Mouse (Mus musculus): ENCODE results near the gene Prr7.

Prr7 gene

GRCm38 (mm10) chr13:55448131-55448530 is 15.9 kb upstream of the Prr7 start:
- no peak for DNase-seq (ENCODE audit: low spot score in 2 of 2)

- no peak for DNase-seq (ENCODE audit: low spot score in 2 of 2)
Measured at GRCm38 (mm10) chr13:55449205-55449604, 14.9 kb upstream of the Prr7 start.

- no peak for DNase-seq (ENCODE audit: low spot score in 2 of 2)
Measured at GRCm38 (mm10) chr13:55449679-55450441, 14.2 kb upstream of the Prr7 start.

GRCm38 (mm10) chr13:55450511-55450980 is 13.5 kb upstream of the Prr7 start:
- peak in 1 of 2 experiments; percentile 30 for DNase-seq (ENCODE audit: low spot score in 2 of 2)

GRCm38 (mm10) chr13:55451296-55451695 is 12.8 kb upstream of the Prr7 start:
- no peak for DNase-seq (ENCODE audit: low spot score in 2 of 2)

GRCm38 (mm10) chr13:55451785-55452549 is 12.1 kb upstream of the Prr7 start:
- no peak for DNase-seq (ENCODE audit: low spot score in 2 of 2)

GRCm38 (mm10) chr13:55462965-55463364 is 1.1 kb upstream of the Prr7 start:
- DNase-seq (ENCODE audit: low spot score in 2 of 2) = no peak

DNA sequence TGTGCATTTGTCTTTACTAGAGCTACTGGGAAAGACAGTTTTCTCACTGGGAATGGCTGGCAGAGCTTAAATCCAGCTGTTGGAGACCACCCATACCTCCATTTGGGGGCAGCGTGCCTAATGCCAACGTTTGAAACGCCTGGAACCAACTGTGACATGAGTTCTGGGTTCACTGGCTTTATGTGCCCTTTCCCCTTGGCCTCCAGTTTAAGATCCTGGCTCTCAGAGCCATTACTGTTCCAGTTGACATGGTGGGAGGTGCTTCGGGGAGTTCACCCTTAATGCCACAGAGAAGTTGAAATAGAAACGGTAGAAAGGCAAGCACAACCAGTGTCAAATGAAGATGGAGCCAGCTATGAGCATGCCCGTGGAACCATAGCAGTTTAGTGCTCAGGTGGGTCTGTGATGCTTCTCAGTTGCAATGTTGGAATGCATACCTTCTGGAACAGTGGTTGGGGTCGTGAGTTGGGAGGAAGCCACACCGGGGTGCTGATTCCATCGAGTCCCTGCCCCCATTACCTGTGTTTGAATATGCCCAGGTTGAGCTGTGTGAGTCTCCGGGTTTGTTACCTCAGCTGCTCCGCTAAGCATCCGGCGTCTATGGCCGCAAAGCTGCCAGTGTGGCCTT is 554 bp upstream of the Prr7 start:
- no peak for DNase-seq (ENCODE audit: low spot score in 2 of 2)

DNA sequence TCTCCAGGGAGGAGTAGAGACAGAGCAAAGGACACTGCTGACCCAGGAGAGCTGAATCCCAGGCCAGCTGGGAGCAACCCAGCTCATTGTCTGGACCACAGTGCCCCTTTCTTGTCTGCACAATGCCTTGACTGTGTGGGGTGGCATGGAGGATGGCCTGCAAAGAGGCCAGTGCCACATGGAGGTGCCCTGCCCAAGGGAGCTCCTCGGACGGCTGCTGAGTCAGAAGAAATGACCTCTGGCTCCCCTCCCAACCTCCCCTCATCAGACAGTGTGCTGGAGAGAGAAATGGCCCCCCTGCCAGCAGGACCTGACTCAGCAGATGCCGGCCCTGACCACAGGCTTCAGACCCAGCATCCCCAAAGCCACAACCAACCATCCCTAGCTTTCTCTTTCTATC is 1.1 kb downstream of the Prr7 start:
- no peak for DNase-seq (ENCODE audit: low spot score in 2 of 2)

- no peak for DNase-seq (ENCODE audit: low spot score in 2 of 2)
Measured at GRCm38 (mm10) chr13:55465830-55466440, 1.9 kb downstream of the Prr7 start.

DNA sequence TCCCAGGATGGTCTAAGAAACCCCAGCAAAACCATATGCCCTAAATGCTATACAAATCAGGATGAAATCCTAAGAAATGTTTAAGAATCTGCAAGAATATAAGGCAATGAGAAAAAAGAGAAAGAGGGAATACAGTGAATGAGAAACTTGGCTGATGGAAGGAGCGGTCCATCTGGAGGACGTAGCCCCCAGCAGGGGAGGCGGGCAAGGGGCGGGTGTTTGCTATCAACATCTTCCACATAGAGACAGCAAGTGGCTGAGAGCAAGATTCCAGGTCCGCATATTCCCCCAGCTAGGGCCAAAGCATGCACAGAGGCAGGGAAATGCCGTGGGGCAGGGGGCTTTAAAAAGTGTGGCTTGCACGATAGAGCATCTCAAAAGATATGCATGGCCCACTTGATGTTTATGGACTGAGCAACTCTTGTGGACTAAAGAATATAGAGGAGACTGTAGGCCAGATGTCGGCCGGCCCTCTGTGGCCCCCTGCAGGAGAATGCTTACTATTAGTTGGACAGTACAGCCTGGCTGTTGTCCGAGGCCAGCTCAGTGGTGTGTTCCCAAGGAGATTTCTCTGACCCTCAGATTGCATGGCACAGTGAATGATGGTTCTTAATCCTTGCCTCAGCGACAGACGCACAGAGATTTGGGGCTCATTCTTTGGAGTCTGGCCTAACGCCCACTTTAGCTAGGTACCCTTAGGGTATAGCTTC is 4.9 kb downstream of the Prr7 start:
- DNase-seq (ENCODE audit: low spot score in 2 of 2) = no peak

- no peak for DNase-seq (ENCODE audit: low spot score in 2 of 2)
Measured at GRCm38 (mm10) chr13:55470372-55470771, 6.3 kb downstream of the Prr7 start.

DNA sequence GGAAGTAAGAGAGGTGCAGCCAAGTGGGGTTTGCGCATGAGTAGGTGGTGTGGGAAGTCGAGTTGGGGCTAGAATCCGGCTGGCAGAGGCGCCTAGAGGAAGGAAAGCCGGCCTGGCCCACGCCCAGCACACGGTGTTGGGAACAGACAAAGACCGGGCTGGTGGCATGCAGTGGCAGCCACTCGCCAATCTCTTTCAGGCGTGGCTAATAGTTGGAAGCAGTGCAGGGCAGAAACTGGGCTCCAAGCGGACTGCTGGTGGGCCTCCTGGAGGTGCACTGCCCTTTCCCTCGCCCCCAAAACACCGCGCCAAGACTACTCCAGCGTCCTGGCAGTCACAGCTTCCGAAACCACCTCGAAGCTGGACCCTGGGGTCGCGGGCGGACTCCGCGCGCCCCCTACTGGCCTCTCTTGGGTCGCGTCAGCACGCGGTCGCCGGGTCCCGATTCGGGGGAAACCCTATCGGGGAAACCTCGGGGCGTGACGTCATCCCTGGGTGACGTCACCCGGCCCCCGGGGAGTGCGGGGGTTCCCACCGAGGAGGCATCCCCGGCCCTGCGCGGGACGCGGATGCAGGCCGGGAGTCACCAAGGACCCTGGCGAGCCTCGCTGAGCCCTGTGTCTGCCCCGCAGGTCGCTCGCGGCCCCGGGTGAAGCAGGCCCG is 7.2 kb downstream of the Prr7 start:
- peak in 1 of 2 experiments; percentile 79 for DNase-seq (ENCODE audit: low spot score in 2 of 2)

DNA sequence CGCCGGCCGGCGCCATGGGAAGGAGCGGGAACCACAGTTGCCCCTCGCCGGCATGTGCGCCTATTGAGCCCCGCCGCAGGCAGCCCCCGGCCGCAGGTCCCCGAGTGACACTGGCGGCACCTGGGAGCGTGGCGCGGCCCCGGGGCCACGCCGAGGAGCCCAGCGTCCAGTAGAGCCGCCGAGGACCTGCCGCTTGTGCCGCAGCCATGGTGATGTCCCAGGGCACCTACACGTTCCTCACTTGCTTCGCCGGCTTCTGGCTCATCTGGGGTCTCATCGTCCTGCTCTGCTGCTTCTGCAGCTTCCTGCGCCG is 7.7 kb downstream of the Prr7 start:
- no peak for DNase-seq (ENCODE audit: low spot score in 2 of 2)

DNA sequence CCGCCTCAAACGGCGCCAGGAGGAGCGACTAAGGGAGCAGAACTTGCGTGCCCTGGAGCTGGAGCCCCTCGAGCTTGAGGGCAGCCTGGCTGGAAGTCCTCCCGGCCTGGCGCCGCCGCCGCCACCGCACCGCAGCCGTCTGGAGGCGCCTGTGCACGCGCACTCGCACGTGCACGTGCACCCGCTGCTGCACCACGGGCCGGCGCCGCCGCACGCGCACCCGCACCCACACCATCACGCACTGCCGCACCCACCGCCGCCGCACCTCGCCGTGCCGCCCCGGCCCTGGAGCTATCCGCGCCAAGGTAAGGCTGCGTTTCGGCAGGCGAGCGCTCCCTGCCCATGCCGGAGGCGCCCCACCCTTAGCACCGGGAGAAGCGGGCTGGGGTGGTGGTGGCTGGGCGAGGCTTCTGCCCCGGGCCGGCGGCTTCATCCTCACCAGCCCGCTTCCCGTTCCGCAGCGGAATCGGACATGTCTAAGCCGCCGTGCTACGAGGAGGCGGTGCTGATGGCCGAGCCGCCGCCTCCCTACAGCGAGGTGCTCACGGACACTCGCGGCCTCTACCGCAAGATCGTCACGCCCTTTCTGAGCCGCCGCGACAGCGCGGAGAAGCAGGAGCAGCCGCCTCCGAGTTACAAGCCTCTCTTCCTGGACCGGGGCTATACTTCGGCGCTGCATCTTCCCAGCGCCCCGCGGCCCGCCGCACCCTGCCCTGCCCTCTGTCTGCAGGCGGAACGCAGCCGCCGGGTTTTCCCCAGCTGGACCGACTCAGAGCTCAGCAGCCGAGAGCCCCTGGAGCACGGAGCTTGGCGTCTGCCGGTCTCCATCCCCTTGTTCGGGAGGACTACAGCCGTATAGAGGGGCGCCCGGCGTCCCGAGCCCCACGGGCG is 8.3 kb downstream of the Prr7 start:
- DNase-seq (ENCODE audit: low spot score in 2 of 2) = peak in 1 of 2 experiments; percentile 64

DNA sequence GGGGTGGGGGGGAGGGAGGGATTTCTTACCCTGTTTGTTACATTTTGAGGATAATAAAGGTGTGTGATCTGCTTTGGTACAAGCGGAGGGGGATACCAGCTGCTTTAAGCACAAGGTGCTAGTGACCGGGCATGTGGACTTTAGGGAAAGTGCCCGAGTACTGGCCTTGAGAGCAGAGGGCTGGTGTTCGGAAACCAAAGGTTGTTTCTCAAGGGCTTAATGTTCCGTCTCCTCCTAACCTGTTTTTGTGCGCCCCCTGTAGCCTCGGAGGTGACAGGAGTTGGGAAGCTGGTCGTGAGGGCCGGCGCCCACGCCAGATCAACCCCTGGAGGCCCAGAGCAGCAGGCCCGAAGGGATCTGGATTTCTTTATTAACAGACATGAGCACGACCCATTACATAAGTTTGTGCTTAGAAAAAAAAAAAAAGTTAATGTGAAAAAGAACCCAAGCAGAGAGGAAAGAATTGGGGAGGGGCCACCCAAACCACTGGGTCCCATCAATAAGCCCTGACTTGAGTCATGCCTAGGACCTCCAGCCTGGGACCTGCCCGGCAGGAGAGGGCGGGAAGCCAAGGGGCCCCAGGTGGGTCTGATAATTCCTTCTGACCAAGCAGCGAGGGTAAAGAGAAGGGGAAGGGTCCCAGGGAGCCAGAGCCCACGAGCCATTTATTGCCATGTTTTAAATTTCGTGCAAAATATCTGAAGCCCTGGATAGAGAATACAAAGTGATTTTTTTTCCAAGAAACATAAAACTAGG is 9.2 kb downstream of the Prr7 start:
- DNase-seq (ENCODE audit: low spot score in 2 of 2) = no peak

DNA sequence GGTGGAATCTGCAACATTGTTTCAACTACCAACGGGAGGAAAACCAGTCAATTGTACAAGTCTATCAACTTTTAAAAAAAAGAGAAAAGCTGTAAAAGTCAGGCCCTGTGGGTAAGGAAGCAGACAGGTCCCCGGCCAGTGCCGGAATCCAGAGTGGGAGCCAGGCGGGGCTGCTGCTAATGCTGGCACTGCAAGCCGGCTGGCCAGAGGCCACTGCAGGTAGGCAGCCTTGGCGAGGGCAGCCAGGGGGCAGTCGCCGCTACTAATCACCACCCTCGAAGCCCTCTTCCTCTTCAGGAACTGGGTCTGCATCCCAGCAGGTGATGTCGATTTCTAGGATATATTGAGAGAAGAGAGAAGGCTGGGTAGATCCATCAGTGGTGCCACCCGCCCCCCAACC is 9.9 kb downstream of the Prr7 start:
- no peak for DNase-seq (ENCODE audit: low spot score in 2 of 2)

DNA sequence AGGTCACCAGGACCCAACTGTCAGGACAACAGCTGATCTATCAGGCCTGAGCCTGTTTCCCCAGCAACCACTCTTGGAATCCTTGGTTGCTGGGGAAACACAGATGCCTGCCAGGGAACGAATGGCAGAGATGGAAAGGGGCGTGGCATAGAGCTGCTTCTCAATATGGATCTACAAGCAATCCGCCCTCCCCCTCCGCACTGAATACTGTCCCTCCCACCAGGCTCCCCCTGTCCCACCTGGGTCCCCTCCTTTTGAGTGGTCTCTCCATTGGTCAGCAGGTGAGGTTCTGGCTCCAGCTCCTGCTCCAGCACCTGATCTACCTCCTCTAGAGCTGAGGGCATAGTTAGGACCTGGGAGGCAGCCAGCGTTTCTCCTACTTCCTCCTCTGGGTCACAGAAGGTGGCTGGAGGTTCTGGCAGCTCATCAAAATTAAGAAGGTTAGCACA is 10.6 kb downstream of the Prr7 start:
- DNase-seq (ENCODE audit: low spot score in 2 of 2) = peak in 1 of 2 experiments; percentile 55

DNA sequence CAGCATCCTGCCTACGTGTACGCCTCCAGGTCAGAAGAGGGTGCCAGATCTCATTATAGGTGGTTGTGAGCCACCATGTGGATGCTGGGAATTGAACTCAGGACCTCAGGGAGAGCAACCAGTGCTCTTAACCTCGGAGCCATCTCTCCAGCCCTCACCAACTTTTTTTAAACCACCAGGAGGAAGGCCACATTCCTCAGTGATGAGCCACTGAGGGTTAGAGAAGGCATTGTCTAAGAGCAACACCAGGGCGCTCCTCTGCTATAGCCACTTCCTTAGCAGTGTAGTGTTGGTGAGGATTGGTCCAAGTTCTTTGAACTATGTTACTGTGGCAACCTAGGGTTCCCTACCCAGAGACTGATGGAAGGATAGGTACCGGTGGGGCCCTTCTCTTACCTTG is 11.7 kb downstream of the Prr7 start:
- no peak for DNase-seq (ENCODE audit: low spot score in 2 of 2)
